Mouse (Mus musculus) G1E (cell line): ENCODE measurements at regions not wholly inside any gene's neighbourhood (a gene's known extent, or its start where the extent isn't known, plus 50 kb on each side); places are given as distances from the start of the nearest gene placed in this dataset.

Experiments
- CTCF ChIP-seq: IDR thresholded peaks from 2 replicates; pipeline ENCODE4 v1.5.1; 2012; ENCODE audit warnings: low read depth, low read length, inconsistent platforms, mixed read lengths
- GATA1 ChIP-seq: IDR thresholded peaks from 2 replicates; pipeline ENCODE4 v1.6.1; 2012; ENCODE audit warnings: borderline replicate concordance, low read length, inconsistent platforms, mixed read lengths
- TAL1 ChIP-seq: conservative IDR thresholded peaks from 2 replicates; pipeline ENCODE4 v1.6.1; 2012; ENCODE audit warnings: low read depth, low read length, inconsistent platforms, mixed read lengths

DNA sequence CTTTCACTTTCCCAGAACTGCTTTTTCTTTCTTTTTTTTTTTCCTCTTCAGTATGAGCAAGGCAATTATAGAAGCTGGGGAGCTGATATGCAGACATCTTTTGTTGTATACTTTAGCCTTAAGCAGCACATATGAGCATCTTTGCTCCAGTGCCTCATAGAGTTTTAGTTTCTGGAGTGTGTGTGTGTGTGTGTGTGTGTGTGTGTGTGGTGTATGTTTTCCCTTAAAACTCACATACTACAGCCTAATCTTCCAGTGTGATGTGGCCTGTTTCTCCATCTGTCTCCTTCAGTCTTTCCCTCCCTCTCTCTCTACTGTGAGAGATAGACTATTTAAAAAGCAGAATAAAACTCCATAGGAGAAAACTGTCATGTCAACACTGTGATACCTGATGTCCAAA lies 169.4 kb upstream of the Gm17509 start:
- TF ChIP-seq TAL1 (no peak), CTCF (no peak), GATA1 (no peak)
